Mouse (Mus musculus): ENCODE results near the gene Olfr1509. TPM values are rescaled to one million over a fixed set of nuclear protein-coding genes. Genes with fewer than 3 reads are reported as not detected.

Olfr1509 gene
- total and polyA plus RNA-seq, 2 experiments from 2014 or later = not detected

GRCm38 (mm10) chr14:52465738-52466137, 22.9 kb downstream of the Olfr1509 start:
- DNase-seq (ENCODE audit: low spot score) = no peak
- H3K4me1 ChIP-seq (ENCODE audit: insufficient read depth, low read length) = no peaks in the 10 kb centered on the region
- H3K9me3 ChIP-seq (ENCODE audit: low read length) = no peaks in the 10 kb centered on the region
- 98% methylated on average over 1 of the region's 1 CpGs for WGBS
- H3K36me3 ChIP-seq (ENCODE audit: insufficient read depth, low read length) = no peaks in the 10 kb centered on the region
- H3K27me3 ChIP-seq (ENCODE audit: insufficient read depth, low read length) = no peaks in the 10 kb centered on the region
- TF ChIP-seq CTCF (IDR thresholded peaks at IDR 0.05; ENCODE audit: low read depth) = no peak
- H3K27ac ChIP-seq = no peak overlapping the region
- no peak overlapping the region for H3K4me2 ChIP-seq (ENCODE audit: low read depth, low read length)
- H3K4me3 ChIP-seq (ENCODE audit: low read length) = no peak overlapping the region
- H3K9ac ChIP-seq (replicated peaks; ENCODE audit: low read length) = no peak overlapping the region
- ATAC-seq = no peak

DNA sequence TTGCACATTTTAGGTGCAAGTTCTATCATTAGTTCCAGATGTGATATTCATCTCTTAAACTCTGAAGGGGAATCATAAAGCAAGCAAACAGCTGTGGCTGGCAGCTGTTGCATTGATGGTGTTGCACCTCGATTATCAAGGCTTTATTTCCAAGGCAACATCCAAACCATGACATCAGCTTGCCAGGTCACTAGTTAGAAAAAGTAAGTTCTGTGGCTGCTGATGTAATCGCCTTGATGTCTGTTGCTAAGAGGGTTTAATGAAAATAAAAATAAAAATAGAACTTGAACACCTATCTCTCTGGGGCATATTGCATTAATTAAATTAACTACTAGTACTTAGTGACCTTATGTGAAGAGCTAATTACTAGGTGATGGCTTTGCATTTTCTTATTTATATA, 24.6 kb downstream of the Olfr1509 start, which contains the start of gene Olfr1508:
Gene Olfr1508 (minus strand): TSS at position 101 of the 400 bp plus-strand sequence.
- Histone ChIP-seq H3K4me2 (ENCODE audit: low read depth, low read length) (no peak within 1 kb of the TSS), H3K36me3 (ENCODE audit: insufficient read depth, low read length) (no peaks in the 10 kb centered on the region), H3K9ac (replicated peaks; ENCODE audit: low read length) (no peak within 1 kb of the TSS), H3K27me3 (ENCODE audit: insufficient read depth, low read length) (no peaks in the 10 kb centered on the region), H3K27ac (no peak within 1 kb of the TSS), H3K9me3 (ENCODE audit: low read length) (no peaks in the 10 kb centered on the region), H3K4me3 (ENCODE audit: low read length) (no peak within 1 kb of the TSS), H3K4me1 (ENCODE audit: insufficient read depth, low read length) (no peaks in the 10 kb centered on the region)
- no peak for ATAC-seq
- DNase-seq (ENCODE audit: low spot score) = no peak
- 70% methylated on average over 2 of the region's 2 CpGs for WGBS
- no peak for TF ChIP-seq CTCF (IDR thresholded peaks at IDR 0.05; ENCODE audit: low read depth)

- H3K4me3 ChIP-seq (ENCODE audit: low read length) = no peak within 1 kb of the TSS
- H3K4me1 ChIP-seq (ENCODE audit: insufficient read depth, low read length) = no peaks in the 10 kb centered on the region
- no peak within 1 kb of the TSS for H3K4me2 ChIP-seq (ENCODE audit: low read depth, low read length)
- H3K9ac ChIP-seq (replicated peaks; ENCODE audit: low read length) = no peak within 1 kb of the TSS
- ATAC-seq (no peak), DNase-seq (ENCODE audit: low spot score) (no peak)
- no peaks in the 10 kb centered on the region for H3K27me3 ChIP-seq (ENCODE audit: insufficient read depth, low read length)
- no peak for TF ChIP-seq CTCF (IDR thresholded peaks at IDR 0.05; ENCODE audit: low read depth)
- no peak within 1 kb of the TSS for H3K27ac ChIP-seq
- H3K9me3 ChIP-seq (ENCODE audit: low read length) = no peaks in the 10 kb centered on the region
- H3K36me3 ChIP-seq (ENCODE audit: insufficient read depth, low read length) = no peaks in the 10 kb centered on the region
- 86% methylated on average over 4 of the region's 4 CpGs for WGBS
These were observed 52.7 kb downstream of the Olfr1509 start, which contains the start of gene Olfr1507 for GRCm38 (mm10) chr14:52495516-52495915. Gene Olfr1507, minus strand, starts transcription at chr14:52495749.

Other genes starting within 250 kb of the Olfr1509 start
- gene Supt16, start 245.6 kb upstream of the Olfr1509 start, total RNA-seq (2014; rRNA removed) = 28.2 and 28.4 TPM in 2 replicates
- gene Supt16, start 245.6 kb upstream of the Olfr1509 start, polyA plus RNA-seq (2015; fragmentation: Nextera tagmentation; extraction: Ambion mirVana) = 43.5 and 43.8 TPM in 2 replicates
- 71.2 and 83.0 TPM in 2 replicates for gene Chd8, start 185.2 kb upstream of the Olfr1509 start, total RNA-seq (2014; rRNA removed)
- gene Chd8, start 185.2 kb upstream of the Olfr1509 start, polyA plus RNA-seq (2015; fragmentation: Nextera tagmentation; extraction: Ambion mirVana) = 32.6 and 32.9 TPM in 2 replicates
- 61.0 and 62.1 TPM in 2 replicates for gene Tox4, start 163.8 kb upstream of the Olfr1509 start, total RNA-seq (2014; rRNA removed)
- 41.9 and 45.6 TPM in 2 replicates for gene Tox4, start 163.8 kb upstream of the Olfr1509 start, polyA plus RNA-seq (2015; fragmentation: Nextera tagmentation; extraction: Ambion mirVana)
- 43.9 and 45.5 TPM in 2 replicates for gene Rab2b, start 163.4 kb upstream of the Olfr1509 start, total RNA-seq (2014; rRNA removed)
- 38.8 and 48.5 TPM in 2 replicates for gene Rab2b, start 163.4 kb upstream of the Olfr1509 start, polyA plus RNA-seq (2015; fragmentation: Nextera tagmentation; extraction: Ambion mirVana)
- 19.9 and 22.5 TPM in 2 replicates for gene Mettl3, start 137.9 kb upstream of the Olfr1509 start, total RNA-seq (2014; rRNA removed)
- 23.2 and 23.6 TPM in 2 replicates for gene Mettl3, start 137.9 kb upstream of the Olfr1509 start, polyA plus RNA-seq (2015; fragmentation: Nextera tagmentation; extraction: Ambion mirVana)
- 96.4 and 105 TPM in 2 replicates for gene Sall2, start 114.2 kb upstream of the Olfr1509 start, total RNA-seq (2014; rRNA removed)
- gene Sall2, start 114.2 kb upstream of the Olfr1509 start, polyA plus RNA-seq (2015; fragmentation: Nextera tagmentation; extraction: Ambion mirVana) = 30.4 and 31.3 TPM in 2 replicates
- gene Olfr1513, start 86.6 kb upstream of the Olfr1509 start, total RNA-seq (2014; rRNA removed) = not detected in 2 replicates
- not detected in 2 replicates for gene Olfr1513, start 86.6 kb upstream of the Olfr1509 start, polyA plus RNA-seq (2015; fragmentation: Nextera tagmentation; extraction: Ambion mirVana)
- gene Olfr1512, start 63.8 kb upstream of the Olfr1509 start, total RNA-seq (2014; rRNA removed) = not detected in 2 replicates
- gene Olfr1512, start 63.8 kb upstream of the Olfr1509 start, polyA plus RNA-seq (2015; fragmentation: Nextera tagmentation; extraction: Ambion mirVana) = not detected in 2 replicates
- not detected in 2 replicates for gene Olfr1511, start 45.6 kb upstream of the Olfr1509 start, total RNA-seq (2014; rRNA removed)
- 0.20 and 0.23 TPM in 2 replicates for gene Olfr1511, start 45.6 kb upstream of the Olfr1509 start, polyA plus RNA-seq (2015; fragmentation: Nextera tagmentation; extraction: Ambion mirVana)
- gene Olfr1510, start 28.6 kb upstream of the Olfr1509 start, total RNA-seq (2014; rRNA removed) = not detected in 2 replicates
- not detected in 2 replicates for gene Olfr1510, start 28.6 kb upstream of the Olfr1509 start, polyA plus RNA-seq (2015; fragmentation: Nextera tagmentation; extraction: Ambion mirVana)
- not detected in 2 replicates for gene Olfr1508, start 24.5 kb downstream of the Olfr1509 start, total RNA-seq (2014; rRNA removed)
- not detected in 2 replicates for gene Olfr1508, start 24.5 kb downstream of the Olfr1509 start, polyA plus RNA-seq (2015; fragmentation: Nextera tagmentation; extraction: Ambion mirVana)
- gene Olfr1507, start 52.8 kb downstream of the Olfr1509 start, total RNA-seq (2014; rRNA removed) = not detected in 2 replicates
- not detected in 2 replicates for gene Olfr1507, start 52.8 kb downstream of the Olfr1509 start, polyA plus RNA-seq (2015; fragmentation: Nextera tagmentation; extraction: Ambion mirVana)

All from hindbrain, postnatal 0 days (tissue).